Mouse (Mus musculus): ENCODE measurements around the gene Bfar.
"Not testable (repeated sequence)": the region's sequence is repeated elsewhere in the genome, so short reads cannot be mapped to it uniquely, and the experiment has no call there.

The Bfar gene

DNA sequence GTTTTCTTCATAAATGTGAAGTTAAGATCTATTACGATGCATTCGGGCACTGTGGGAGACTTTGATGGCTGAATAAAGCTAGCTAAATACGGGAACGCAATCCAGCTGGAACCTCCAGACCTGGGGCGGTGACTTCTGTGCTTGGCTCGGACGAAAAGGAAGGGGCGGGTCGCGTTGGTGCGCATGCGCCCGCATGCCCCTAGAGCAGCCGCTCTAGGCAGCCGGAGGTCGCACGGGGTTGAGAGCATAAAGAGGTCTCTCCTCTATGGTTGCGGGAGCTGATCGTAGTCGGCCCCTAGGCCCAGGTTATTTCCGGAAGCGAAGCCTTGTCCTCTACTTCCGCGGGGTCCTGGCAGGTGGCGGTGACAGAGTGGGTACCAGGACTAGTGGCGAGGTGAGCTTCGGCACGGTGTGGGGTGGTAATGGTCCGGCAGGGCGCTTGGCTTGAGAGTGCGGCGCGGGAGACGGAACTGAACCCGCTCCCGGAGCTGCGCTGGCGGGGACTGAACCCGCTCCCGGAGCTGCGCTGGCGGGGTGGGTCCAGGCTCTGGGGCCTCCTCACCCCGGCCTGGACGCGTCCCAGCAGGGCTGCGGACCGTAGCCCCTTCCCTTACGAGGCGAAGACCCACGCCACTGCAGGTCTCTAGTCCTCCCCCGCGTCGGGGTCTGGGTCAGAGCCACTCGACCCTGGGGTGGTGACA is at the start of gene Bfar, which contains the start of gene 3110001I22Rik:
Gene Bfar, plus strand, starts transcription at position 174 of the 701 bp plus-strand sequence.
Gene 3110001I22Rik, plus strand, starts transcription at position 245 of the 701 bp plus-strand sequence.
- in situ Hi-C loops (cut with MseI, MboI): no loop called here

DNA sequence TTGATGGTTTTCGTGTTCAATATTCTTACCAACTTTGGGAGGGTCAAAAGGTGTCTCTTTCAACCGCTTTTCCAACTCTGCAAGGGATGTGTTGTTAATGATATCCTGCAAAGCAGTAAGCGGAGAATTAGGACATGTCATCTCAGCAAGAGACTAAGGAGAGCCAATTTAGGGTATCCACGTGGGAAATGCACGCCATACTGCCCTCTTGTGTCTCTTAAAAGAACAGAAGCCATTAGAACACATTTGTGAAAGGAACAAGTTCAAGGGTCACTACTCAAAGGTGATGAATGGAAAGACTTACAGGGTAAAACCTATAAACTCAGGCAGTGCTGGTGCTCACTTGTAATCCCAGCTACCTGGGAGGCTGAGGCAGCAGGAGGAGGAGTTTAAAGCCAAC is 43.3 kb upstream of the Bfar start:
- in situ Hi-C loops (cut with MseI, MboI): no loop called here

DNA sequence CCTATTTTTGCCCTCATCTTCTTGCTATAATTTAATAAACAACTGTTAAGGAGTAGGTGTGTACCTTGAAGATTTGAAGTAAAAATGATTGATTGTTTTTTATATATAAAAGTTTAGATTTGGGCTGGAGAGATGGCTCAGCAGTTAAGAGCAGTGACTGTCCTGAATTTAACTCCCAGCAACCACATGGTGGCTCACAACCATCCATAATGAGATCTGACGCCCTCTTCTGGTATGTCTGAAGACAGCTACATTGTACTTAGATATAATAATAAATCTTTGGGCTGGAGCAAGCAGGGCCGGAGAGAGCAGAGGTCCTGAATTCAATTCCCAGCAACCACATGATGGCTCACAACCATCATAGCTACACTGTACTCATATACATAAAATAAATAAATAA is 33.5 kb upstream of the Bfar start:
- in situ Hi-C loops (cut with MseI, MboI): not testable (repeated sequence)

DNA sequence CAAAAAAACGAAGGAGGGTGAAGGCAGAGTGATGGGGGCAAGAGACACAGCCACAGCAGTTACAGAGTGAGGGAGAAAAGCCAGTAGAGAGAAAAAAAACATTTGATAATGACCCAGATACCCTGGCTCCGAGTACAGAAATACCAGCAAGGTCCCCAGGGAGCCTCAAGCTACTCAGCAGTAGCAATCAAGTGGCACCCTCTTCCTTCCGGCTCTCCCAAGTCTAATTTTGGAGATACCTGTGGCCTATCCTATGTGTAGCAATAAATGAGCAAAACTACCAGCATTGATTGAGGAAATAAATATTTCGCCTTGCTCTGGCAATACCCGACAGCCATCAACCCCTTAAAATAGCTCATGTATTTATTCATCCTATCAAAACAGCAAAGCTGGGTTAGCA is 32.1 kb upstream of the Bfar start:
- in situ Hi-C loops (cut with MseI, MboI): no loop called here

DNA sequence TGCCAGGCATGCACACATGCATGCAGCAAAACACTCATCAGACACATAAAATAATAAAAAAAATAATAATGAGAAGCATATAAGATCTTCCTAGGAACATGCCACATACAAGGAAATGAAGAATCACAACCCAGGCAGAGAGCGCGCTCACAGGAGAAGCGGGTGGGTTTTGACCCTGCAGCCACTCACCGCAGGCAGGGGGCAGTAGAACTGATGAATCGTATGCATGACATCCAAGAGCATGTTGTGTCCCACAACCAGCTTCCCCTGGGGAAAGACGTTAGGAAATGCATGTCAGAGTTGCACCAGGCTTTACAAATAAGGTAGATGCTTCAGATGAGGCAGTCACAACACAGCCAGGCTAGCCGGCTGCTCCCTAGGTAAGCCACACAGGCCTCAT is 31.6 kb upstream of the Bfar start:
- in situ Hi-C loops (cut with MseI, MboI): no loop called here

DNA sequence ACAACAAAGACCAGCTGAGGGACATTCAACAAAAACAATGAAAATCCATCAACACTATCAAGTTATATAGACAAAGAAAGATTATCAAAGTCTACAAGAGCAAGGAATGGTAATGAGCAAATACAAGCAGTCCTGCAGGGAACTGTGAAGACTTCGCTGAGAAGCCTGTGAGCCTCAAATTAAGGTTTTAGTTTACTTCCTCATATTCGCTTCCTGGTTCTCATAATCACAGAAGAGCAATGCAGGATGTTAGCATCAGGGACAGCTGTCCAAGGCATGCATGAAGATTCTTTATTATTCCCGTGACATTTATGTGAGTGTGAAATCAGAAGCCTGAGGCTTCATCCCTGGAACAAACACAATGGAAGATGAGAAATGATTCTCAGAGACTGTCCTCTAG is 27.2 kb upstream of the Bfar start:
- in situ Hi-C loops (cut with MseI, MboI): no loop called here

DNA sequence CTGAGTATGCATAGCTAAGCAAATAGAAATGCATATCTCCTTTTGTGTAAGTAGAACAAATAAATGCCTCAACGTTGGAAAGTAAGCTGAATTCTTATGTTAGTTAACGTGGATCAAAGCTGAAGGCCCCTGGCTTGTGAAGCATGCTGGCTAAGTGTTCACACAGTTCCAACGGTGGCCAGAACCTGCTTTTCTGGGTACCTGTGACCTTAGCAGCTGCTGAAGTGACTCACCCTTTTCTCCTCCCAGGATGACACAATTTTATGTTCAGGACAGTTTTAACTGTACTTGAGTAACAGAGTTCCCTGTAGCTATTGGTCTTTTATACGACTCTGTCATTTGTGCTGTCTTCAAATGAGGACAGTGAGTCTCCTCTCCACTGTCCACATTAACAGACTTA is 25.7 kb upstream of the Bfar start:
- in situ Hi-C loops (cut with MseI, MboI): no loop called here

DNA sequence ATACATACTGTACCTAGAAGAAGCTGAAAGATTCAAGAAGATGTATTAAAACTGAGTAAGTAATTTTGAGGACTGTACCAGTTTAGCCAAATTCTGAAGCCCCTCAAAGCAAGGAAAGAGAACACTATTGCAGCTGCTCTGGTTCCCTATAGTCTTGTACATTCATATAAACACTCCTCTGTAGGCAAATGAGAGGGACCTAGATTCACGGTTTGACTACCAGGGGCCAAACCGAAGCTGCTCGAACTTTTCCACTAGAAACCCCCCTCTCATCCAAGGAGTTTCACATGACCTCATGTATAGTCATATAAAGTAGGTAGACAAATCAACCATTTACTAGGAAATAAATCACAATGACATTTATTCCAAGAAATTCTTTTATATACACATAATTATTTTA is 12.8 kb upstream of the Bfar start:
- in situ Hi-C loops (cut with MseI, MboI): no loop called here

DNA sequence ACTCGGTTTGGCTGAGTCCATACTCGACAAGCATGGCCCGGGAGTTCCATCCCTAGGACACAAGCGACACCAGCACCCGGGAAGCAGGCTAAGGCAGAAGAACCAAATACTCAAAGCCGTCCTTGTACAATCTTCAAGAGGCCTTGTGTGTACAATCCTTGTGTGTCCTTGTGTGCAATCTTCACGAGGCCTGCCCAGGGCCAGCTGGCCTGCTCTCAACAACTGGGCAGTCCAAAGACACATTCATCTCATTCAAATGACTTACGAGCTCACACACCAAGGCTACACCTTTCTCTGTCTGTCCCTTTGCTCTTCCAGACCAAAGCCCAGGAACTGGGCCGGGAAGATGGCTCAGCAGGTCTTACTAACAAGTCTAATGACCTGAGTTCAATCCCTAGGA is 10.9 kb upstream of the Bfar start:
- in situ Hi-C loops (cut with MseI, MboI): no loop called here

DNA sequence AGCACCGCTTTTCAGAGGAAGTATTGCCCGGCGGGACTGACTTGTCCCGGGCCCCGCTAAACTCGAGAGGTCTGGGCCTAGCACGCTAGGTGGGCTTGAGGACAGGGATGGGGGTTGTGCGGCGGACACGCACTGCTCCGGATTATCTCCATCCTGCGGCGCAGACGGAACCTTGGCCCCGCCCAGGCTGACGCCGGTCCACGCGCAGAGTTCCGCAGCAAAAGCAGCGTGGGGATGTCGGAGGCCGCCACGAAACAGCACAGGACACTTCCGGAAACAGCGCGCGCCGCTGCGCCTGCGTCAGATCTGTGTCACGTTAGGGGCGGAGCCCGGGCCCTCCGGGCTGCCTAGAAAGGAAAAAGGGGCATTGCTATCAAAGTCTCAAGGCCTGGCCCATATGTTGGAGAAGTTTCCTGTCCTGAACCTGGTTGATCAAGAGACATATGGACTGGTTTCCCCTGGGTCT is 3.7 kb upstream of the Bfar start, which contains the start of gene Parn:
Gene Parn, minus strand, starts transcription at position 293 of the 466 bp plus-strand sequence.
- in situ Hi-C loops (cut with MseI, MboI): no loop called here

DNA sequence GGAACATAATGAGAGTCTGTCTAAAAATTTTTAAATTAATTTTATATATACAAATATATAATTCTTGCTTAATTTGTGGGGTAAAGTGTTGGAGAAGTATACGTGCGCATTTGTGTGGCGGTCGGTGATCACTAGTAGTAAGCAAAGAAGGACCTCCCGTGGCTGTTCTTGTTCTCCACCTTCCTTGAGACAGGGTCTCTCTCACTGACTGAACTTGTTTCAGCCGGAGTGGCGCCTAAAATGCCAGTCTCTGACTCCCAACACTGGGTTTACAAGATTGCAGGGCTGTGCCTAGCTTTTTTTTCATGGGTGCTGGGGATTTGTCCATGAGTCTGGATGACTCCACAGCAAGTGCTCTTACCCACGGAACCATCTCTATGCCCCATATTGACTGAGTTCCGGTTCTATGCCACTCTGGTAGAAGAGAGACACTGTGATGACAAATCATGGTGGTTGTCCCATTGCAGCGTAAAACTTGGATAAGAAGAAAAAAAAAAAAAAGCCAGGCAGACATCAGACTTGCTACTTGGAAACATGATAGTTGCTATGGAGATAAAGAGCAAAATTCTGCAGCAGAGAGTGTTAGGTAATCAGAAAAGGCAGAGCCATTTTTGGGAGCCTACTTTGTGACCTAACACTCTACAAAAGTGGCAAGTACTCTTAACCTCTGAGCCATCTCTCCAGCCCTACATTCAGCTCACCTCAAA is 3.1 kb upstream of the Bfar start:
- in situ Hi-C loops (cut with MseI, MboI): no loop called here

DNA sequence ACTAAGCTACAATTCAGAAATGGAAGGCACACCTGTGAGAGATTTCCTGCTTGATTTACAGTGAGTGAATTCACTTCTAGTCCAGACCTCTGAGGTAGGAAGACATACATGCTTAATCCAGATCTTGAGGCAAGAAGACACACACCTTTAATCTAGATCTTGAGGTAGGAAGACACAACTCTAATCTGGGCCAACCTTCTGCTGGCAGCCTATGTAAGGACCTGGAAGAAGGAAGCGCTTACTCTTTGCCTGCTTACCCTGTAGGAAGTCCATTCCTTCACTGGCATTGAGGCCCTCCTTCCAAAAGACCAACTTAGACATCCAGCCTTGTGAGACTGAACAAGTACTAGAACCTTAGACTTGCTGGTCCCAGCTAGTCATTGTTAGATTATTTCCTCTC is 2.4 kb upstream of the Bfar start:
- in situ Hi-C loops (cut with MseI, MboI): no loop called here

DNA sequence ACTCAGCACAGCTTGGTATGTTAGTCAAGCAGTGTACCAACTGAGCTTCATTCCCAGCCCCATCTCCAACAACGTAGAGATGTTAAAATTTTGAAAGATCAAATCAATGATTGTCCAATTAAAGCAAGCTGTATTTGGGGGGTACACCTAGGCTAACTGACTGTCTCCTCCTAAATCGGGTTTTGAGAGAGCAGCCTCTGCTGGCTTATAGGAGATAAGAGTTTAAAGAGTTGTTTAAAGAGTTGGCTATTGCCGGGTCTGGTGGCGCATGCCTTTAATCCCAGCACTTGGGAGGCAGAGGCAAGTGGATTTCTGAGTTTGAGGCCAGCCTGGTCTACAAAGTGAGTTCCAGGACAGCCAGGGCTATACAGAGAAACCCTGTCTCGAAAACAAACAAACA is 762 bp upstream of the Bfar start:
- in situ Hi-C loops (cut with MseI, MboI): not testable (repeated sequence)

DNA sequence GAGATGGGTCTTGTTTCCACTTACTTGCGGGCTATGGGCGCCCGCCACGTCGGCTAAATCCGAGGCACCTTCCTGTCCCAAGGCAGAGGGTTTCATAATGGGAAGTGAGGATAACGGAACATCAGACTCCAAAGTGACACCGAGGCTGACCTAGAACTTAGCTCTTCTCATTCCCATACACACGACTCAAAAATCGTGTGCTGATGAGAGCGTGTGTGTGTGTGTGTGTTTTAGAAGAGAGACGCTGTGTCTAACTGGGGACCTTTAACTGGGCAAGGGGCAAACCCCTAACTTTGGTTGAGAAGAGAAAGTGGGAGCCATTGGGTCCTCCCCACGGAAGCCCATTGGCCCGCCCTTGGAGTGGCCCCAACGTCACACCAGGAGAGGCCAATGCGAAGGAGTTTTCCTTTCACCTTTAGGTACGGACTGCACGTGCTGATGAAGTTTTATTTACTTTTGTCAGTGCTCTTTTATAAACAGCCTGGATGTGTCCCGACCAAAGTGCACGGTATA is 784 bp downstream of the Bfar start:
- in situ Hi-C loops (cut with MseI, MboI): no loop called here

DNA sequence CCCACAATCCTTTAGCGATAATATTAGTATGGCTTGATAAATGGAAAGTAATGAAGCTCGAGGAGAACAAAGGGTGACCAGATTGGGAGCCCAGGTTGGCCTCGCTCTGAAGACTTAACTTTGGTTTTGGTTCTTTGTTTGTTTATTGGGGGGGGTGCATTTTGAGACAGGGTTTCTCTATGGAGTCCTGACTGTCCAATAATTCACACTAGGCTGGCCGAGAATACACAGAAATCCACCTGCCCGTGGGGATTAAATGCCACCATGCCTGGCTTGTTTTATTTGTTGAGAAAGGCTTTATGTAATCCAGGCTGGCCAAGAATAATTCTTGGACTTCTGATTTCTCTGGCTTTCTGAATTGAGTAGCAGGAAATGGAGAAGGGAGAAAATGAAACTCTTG is 1.5 kb downstream of the Bfar start:
- in situ Hi-C loops (cut with MseI, MboI): no loop called here

DNA sequence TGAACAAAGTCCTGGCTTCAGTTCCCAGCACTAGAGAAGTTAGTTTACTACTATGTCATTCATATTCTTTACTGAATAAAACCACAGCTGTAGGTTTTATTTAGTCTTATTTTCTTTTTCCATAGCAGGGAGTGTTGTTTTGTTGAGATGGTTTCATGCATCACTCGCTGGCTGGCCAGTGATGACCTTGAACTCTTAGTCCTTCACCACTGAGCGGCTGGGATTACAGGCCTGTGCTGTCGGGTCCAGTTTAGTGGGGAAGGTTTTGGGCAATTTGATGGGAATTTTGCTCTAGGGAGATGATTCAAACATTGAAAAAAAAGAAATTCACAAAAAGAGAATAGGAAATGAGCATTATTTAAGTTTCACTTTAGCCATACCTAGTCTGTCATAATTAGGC is 2.9 kb downstream of the Bfar start:
- in situ Hi-C loops (cut with MseI, MboI): no loop called here

DNA sequence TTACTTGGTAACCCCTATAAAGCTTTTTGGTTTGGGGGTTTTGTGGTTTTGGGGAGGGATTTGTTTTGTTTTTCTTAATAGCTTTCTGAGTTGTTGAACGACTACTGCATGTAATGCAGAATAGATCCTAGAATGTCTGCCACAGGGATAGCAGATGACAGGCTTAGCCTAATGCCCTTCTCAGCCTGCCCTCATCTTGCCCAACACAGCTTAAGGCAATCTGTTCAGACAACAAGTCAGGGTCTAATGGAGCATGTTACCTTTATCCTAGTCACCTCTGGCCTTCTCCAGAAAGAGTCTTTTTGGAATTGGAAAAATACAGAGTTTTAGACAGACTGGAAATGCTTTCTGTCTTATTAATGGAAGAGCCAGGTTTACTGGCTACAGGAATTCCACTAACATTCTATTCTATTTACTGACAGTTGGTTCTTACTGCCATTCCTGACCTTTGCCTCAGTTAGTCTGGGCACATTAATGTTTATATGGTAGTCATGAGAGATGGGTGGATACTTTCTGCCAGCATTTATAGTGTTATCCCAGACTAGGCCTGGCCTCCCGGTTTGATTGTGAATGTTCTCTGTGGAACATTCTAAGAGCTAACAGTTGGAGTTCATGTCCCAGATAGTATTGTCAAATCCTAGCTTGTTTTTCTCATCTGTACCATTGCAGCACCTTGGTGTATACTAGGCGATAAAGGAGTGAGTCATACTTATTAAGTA is 7.1 kb downstream of the Bfar start:
- in situ Hi-C loops (cut with MseI, MboI): no loop called here

DNA sequence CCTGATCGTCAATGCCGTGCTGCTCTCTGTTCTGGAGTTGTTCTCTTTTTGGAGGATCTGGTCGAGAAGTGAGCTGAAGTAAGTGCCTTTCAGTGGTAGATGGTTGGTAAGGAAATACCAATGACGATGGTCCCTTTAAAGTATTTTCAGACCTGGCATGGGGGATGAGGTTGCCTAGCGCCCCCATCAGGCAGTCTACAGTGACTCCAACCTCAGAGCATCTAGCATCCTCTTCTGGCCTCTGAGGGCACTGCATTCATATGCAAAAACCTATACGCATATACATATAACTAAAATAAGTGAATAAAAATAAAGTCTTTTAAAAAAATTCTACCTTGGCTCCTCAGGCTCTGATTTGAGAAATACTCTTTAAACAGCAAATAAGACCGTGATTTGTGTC is 27.3 kb downstream of the Bfar start:
- in situ Hi-C loops (cut with MseI, MboI): no loop called here

DNA sequence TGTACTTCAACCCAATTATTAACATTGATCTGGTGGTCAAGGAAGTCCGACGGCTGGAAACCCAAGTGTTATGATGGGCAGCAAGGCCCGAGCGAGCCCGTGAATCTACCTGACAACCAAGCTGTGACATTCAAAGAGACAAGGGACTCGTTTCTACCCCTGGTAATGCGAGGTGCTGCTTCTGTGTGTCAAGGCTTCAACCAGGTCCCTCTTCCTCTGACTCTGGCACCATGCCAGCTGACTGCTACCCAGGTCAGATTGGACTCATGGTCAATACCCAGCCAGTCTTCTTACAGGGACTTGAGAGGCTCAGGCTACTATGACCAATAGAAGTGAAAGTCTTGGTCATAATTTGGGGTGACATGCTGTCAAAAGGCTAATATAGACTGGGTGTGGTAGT is 30.5 kb downstream of the Bfar start:
- in situ Hi-C loops (cut with MseI, MboI): no loop called here

DNA sequence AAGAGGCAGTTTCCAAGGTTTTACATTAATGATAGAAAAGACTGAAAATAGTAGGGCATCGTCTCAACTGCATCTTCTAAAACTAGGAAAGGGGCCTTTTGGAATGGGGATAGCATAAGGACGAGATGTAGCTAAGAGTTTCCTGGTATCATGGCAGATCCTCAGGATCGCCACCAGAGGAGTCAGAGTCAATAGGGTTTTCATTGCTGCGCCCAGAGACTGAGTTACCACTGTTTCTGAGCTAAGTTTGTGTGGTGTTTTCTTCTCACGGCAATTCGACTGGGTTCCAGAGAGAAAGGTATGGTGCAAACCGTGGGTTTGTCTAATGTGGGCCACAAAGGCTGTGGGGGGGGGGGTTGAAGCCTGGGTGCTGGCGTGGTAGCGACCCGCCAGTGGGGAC is 33.0 kb downstream of the Bfar start:
- in situ Hi-C loops (cut with MseI, MboI): no loop called here

DNA sequence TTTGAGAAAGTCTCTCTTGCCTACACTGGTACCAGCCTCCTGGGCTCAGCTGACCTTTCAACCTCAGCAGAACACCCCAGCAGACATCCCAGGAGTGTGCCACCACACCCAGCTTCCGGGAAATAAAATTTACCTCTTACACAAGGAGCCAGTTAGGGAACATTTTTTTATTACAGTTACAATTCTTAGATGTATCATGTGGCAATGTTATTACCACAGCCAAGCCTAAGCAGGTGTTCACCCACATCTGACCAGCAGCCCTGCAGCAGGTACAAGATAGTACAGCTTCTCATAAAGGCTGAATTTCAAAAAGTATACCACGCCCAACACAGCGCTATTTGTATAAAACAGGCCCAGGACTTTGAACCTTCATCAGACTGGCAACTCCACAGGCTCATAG is 43.3 kb downstream of the Bfar start:
- in situ Hi-C loops (cut with MseI, MboI): no loop called here

DNA sequence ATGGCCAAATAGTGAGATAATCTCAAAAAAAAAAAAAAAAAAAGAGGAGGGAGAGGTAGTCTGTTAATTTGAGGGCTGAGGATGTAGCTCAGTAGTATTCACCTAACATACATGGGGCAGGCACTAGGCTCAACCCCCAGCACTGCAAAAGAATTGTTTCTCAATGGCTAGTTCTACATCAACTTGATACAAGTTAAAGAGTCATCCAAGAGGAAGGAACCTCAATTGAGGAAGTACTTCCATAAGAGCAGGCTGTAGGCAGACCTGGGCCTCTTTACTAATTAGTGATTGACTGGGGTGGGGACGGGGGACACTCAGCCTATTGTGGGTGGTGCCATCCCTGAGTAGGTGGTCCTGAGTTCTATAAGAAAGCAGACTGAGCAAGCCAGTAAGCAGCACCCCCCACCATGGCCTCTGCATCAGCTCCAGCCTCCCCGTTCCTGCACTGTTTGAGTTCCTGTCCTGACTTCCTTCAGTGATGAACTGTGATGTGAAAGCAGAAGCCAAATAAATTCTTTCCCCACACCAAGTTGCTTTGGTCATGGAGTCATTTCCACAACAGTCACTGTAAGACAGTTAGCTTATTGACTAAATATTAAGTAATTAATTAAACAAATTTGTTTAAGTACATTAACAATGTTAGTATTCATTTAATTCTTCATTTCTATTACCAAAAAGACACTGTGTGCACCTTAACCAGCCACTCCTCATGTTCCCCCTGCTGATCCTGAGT is 45.3 kb downstream of the Bfar start:
- in situ Hi-C loops (cut with MseI, MboI): no loop called here
